Mouse (Mus musculus) small intestine, adult 2 months (tissue): ENCODE data around the gene Ccdc157. TPM values are rescaled to one million over a fixed set of nuclear protein-coding genes. Genes with fewer than 3 reads are reported as not detected.
A peak's percentile ranks its signal among the peaks of the same experiment; 100 is the strongest.
"Not testable (repeated sequence)": the region's sequence is repeated elsewhere in the genome, so short reads cannot be mapped to it uniquely, and the experiment has no call there.

ENCODE experiments used
- H3K27ac ChIP-seq: fragments of 200-500 bp; 2 replicates; pipeline ENCODE4 v1.5.1; 2012; ENCODE audit warnings: low read depth, low read length, control low read depth, inconsistent platforms; ENCODE audit not compliant: insufficient read depth
- H3K27me3 ChIP-seq: fragments of 200-500 bp; 2 replicates; pipeline ENCODE4 v1.6.1; 2012; ENCODE audit warnings: mild to moderate bottlenecking, moderate library complexity, low read length, inconsistent platforms; ENCODE audit not compliant: control insufficient read depth, insufficient read depth
- H3K36me3 ChIP-seq: fragments of 200-500 bp; 2 replicates; pipeline ENCODE4 v1.6.1; 2012; ENCODE audit warnings: mild to moderate bottlenecking, low read length, control low read depth, inconsistent platforms; ENCODE audit not compliant: control insufficient read depth, insufficient read depth
- H3K4me1 ChIP-seq: fragments of 200-500 bp; 2 replicates; pipeline ENCODE4 v1.6.1; 2012; ENCODE audit warnings: low read length, inconsistent platforms, mixed read lengths; ENCODE audit not compliant: control insufficient read depth, insufficient read depth, insufficient read length
- H3K4me3 ChIP-seq: fragments of 200-500 bp; 2 replicates; pipeline ENCODE4 v1.5.1; 2012; ENCODE audit warnings: low read depth, mild to moderate bottlenecking, control low read depth, inconsistent platforms, low read length, moderate library complexity
- CTCF ChIP-seq: fragments of 200-500 bp; IDR thresholded peaks from 2 replicates; pipeline ENCODE4 v1.5.1; 2012; ENCODE audit warnings: low read depth, mild to moderate bottlenecking, control low read depth, inconsistent platforms, low read length, moderate library complexity, mixed read lengths; ENCODE audit not compliant: insufficient replicate concordance, insufficient read length; ENCODE audit errors: extremely low read depth
- POLR2A ChIP-seq: fragments of 200-500 bp; IDR thresholded peaks from 2 replicates; pipeline ENCODE4 v1.6.1; 2012; ENCODE audit warnings: low read depth, mild to moderate bottlenecking, control low read depth, inconsistent platforms, low read length, moderate library complexity
- whole genome bisulfite sequencing: fragments of 180-500 bp; shearing (Covaris S2); methylation state at CpG from one replicate; pipeline ENCODE4 v1.1.7; 2018; 5-methylcytosine and 5-hydroxymethylcytosine counted together
- polyA plus RNA-seq: library from polyadenylated mRNA; depleted of rRNA; stranded (reverse); fragments of >200 nt; gene quantifications from 2 replicates; pipeline ENCODE4 v1.2.3, GENCODE M21; 2012

Ccdc157 gene
- polyA plus RNA-seq, 1 experiment, result 2.1 TPM

DNA sequence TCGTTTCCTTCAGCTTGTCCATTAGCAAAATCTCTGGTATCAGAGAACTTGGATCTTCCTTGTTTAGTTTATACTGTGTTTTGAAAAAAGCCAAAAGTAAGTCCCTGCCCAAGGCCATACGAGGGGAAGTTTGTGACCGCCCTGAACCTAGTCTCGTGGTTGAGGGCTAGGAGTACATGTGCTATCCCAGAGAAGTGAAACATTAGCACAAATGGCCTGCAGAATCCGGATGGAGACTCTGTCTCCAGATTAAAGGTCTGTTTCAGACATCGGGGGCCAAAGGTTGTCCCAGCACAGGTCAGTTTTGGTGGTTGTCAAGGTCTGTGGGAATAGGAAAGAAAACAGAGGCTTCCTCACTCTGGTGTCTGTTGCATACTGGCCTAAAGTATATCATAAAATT is 29.1 kb upstream of the Ccdc157 start:
- Histone ChIP-seq H3K4me1 (peaks cover 12% of the 10 kb centered on the region), H3K4me3 (no peak overlapping the region), H3K27ac (peak overlapping the region; percentile 19; the same call in 1 of the 2 replicates), H3K36me3 (no peaks in the 10 kb centered on the region), H3K27me3 (no peaks in the 10 kb centered on the region)
- 51% methylated on average over 6 of the region's 6 CpGs for WGBS
- TF ChIP-seq POLR2A (no peak), CTCF (no peak)

DNA sequence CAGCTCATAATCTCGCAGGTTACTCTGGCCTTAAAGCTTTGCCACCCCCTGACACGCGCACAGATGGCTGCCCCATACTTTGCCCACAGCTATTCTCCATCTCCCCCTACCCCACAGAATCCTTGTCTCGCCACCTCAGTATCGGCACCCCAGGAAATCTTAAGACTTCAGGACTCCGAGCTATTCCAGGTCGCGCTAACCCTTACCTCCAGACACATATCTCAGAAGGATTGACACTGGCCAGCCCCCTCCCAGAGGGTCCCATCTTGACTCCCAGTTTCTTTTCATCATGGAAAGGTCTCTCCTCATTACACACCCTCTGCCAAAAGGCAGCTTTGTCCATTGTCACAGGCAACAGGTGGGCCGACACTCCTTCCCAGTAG is 27.2 kb upstream of the Ccdc157 start:
- 5% methylated on average over 9 of the region's 9 CpGs for WGBS
- H3K4me1 ChIP-seq, result peaks cover 12% of the 10 kb centered on the region
- peak overlapping the region; percentile 85 for H3K4me3 ChIP-seq
- H3K36me3 ChIP-seq, result 0 out of 2 replicates have a peak, but pooled peaks cover 2% of the 10 kb centered on the region
- no peak overlapping the region for H3K27ac ChIP-seq
- TF ChIP-seq CTCF (no peak), POLR2A (no peak)
- H3K27me3 ChIP-seq, result no peaks in the 10 kb centered on the region

DNA sequence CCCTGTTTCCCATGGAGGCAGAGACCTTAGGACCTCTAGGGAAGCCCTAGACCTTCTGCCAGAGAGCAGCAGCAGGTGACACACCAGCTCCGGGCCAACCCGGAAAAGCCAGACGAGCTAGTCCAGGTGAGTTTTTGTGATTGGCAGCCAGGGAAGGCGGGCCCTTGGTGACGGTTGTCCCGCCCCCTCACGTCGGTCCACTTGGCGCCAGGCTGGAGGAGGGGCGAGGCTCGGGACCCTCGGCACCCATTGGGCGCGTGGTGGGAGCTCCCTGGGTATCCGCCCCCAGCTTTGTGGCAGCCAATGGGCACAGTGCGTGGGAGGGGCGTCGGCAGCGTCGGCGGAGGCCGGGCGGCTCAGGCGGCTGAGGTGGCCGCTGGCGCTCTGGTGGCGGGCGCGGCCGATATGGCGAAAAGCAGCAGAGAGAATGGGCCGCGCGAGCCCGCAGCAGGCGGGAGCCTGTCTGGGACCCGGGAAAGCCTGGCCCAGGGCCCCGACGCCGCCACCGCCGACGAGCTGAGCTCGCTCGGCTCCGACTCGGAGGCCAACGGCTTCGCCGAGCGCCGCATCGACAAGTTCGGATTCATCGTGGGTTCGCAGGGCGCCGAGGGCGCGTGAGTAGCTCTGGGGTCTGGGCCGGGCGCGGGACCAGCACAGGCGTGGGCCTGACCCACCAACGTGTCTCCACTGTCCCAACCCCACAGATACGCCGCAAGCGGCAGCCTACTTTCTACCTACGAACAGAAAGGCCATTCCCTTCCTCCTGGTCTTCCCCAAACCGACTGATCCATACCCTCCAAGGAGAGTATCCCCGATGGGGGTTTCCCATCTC is 26.6 kb upstream of the Ccdc157 start, which contains the start of gene Tbc1d10a:
TSS of gene Tbc1d10a (plus strand) at position 304 of the 832 bp plus-strand sequence.
- H3K36me3 ChIP-seq, result 0 out of 2 replicates have a peak, but pooled peaks cover 3% of the 10 kb centered on the region
- TF ChIP-seq POLR2A, result peak; percentile 73
- TF ChIP-seq CTCF, result no peak
- peaks cover 12% of the 10 kb centered on the region for H3K4me1 ChIP-seq
- WGBS, result under 1% methylated on average over 71 of the region's 71 CpGs
- no peaks in the 10 kb centered on the region for H3K27me3 ChIP-seq
- peak within 1 kb of the TSS; percentile 80 for H3K27ac ChIP-seq
- peak within 1 kb of the TSS; percentile 85 for H3K4me3 ChIP-seq

DNA sequence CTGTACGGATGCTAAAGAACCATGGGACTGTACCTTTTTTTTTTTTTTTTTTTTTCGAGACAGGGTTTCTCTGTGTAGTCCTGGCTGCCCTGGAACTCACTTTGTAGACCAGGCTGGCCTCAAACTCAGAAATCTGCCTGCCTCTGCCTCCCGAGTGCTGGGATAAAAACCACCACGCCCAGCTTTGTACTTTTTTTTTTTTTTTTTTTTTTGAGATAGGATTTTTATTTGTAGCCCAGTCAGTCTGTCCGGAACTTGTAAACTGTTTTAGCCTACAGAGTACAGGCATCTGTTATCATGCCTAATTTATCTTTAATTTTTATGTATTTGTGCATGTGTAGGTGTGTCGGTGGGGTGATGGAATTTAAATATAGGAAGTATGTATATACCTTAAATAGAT is 25.4 kb upstream of the Ccdc157 start:
- not testable (repeated sequence) for H3K4me3 ChIP-seq, H3K4me1 ChIP-seq, H3K27ac ChIP-seq, H3K27me3 ChIP-seq
- WGBS, result 86% methylated on average over 6 of the region's 6 CpGs
- peaks cover 13% of the 10 kb centered on the region for H3K36me3 ChIP-seq

DNA sequence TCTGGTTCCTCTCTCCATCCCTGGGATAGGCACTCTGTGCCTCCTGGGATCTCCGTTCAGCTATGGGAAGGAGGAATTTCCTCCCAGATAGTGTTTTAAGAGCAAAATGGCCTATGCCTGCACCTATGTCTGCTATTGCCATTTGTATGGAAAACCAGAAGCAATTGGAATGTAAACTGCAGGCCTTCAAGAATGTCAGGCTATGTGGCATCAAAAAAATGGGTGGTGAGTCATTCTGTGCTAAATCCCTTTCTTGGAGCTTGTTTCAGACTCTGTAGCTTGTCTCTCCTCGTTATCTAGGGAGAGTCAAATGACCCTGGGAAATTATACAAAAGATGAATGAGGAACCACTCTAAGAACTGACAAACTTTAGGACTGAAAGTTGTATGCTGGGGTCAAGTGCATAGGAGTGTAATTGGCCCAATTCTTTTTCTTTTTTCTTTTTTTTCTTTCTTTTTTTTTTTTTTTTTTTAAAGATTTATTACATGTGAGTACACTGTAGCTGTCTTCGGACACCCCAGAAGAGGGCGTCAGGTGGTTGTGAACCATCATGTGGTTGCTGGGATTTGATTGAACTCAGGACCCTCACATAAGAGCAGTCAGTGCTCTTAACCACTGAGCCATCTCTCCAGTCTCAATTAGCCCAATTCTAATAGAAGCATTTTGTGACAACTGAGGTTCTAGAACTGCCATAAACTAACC is 24.3 kb upstream of the Ccdc157 start:
- peaks cover 5% of the 10 kb centered on the region; the same call in 1 of the 2 replicates for H3K4me1 ChIP-seq
- no peak overlapping the region for H3K4me3 ChIP-seq
- 59% methylated on average over 4 of the region's 4 CpGs for WGBS
- H3K36me3 ChIP-seq, result peaks cover 24% of the 10 kb centered on the region
- TF ChIP-seq POLR2A (no peak), CTCF (no peak)
- no peaks in the 10 kb centered on the region for H3K27me3 ChIP-seq
- H3K27ac ChIP-seq, result no peak overlapping the region

DNA sequence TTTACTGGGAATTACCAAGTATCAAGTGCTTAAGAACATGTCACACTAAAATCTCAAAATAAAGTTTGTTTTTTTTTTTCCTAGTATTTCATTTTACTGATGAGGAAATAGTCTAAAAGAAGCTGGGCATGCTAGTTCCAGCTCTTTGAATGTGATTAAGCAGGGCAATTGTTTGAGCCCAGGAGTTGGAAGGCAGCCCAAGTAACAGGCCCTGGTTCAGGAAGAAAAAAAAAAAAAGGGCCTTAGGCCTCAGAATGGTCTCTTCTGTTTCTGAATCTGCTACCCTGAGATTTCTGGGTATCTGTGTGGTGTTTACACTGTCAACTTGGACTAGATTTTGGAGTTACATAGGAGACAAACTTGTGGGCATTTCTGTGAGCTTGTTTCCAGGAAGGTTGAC is 23.4 kb upstream of the Ccdc157 start:
- Histone ChIP-seq H3K4me1 (peaks cover 5% of the 10 kb centered on the region; the same call in 1 of the 2 replicates), H3K4me3 (no peak overlapping the region), H3K36me3 (peaks cover 32% of the 10 kb centered on the region), H3K27ac (no peak overlapping the region), H3K27me3 (no peaks in the 10 kb centered on the region)
- TF ChIP-seq CTCF, result no peak
- no peak for TF ChIP-seq POLR2A

DNA sequence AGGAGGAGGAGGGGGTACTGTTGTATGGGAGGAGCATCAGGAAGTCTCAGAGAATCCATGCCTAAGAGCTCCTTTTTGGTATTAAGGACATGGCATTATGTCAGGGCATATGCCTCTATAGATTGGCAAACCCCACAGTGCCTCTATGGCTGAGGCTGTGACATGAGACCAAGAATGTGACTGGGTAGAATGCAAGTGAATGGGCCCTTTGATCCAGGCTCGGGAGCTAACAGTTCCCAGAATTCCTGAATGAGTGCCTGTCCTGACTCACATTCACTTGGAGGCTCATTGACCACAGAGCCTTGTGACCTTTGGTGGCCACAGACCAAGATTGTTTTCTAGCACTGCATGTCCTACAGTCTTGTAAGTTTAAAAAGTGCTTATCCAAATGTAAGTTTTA is 22.0 kb upstream of the Ccdc157 start:
- H3K4me3 ChIP-seq, result no peak overlapping the region
- peaks cover 46% of the 10 kb centered on the region for H3K36me3 ChIP-seq
- no peaks in the 10 kb centered on the region for H3K4me1 ChIP-seq
- no peak for TF ChIP-seq CTCF
- no peak for TF ChIP-seq POLR2A
- H3K27ac ChIP-seq, result no peak overlapping the region
- no peaks in the 10 kb centered on the region for H3K27me3 ChIP-seq
- WGBS, result 56% methylated on average over 1 of the region's 1 CpGs
